Mouse (Mus musculus): ENCODE data around the gene Gstm5. TPM values are rescaled to one million over a fixed set of nuclear protein-coding genes. Genes with fewer than 3 reads are reported as not detected.
A peak's percentile ranks its signal among the peaks of the same experiment; 100 is the strongest.
"Not testable (repeated sequence)": the region's sequence is repeated elsewhere in the genome, so short reads cannot be mapped to it uniquely, and the experiment has no call there.

Gstm5 gene
- 10 to 100 TPM; 39.7 to 41.1 TPM for total RNA-seq (2021)
- long read RNA-seq, experiment 1, transcript Gstm5-201 (8 exons, 945 nt): major isoform, 20 of 26 reads
- long read RNA-seq, experiment 1, partial matches to known transcripts: 0 of 26 reads
- long read RNA-seq, experiment 1, other reads (novel, unspliced or antisense): 6 of 26 reads
- long read RNA-seq, experiment 2, transcript Gstm5-201 (8 exons, 945 nt): major isoform, 23 of 29 reads
- long read RNA-seq, experiment 2, partial matches to known transcripts: 0 of 29 reads
- long read RNA-seq, experiment 2, other reads (novel, unspliced or antisense): 5 of 29 reads

DNA sequence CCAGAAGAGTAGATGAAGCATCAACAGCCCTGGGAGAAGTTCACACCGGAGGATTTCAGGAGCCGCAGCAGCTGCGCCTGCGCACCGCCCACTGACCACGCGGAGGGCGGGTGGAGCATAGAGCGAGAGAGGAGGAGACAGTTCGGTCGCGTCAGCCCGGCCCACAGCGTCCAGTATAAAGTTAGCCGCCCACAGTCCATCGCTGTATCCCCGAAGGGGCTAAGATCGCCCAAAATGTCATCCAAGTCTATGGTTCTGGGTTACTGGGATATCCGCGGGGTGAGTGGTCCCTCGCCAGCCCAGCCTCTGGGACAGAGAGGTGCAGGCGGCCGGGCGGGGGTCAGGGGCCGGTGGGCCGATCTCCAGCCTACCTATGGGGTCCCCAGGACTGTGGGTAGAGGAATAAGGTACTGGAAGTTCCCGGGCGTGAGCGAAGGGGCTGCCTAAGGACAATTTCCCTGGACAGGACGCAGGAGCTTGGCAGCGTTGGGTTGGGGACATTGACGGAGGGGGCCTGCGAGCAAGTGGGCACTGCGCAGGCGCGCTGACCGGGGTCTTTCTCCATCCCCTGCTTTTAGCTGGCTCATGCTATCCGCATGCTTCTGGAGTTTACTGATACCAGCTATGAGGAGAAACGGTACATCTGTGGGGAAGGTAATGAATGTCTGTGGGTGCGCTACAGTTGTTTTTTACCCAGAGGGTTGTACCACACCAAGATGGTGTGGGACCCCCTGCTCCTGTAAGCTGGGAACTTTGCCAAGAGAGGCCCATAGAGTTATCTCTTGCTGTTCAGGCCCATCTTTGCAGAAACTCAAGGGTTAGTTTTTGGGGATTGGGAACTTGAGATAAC is at the start of gene Gstm5:
Gstm5 (plus strand) TSS at position 102 of the 850 bp plus-strand sequence.
- peak; percentile 45 to 68 for DNase-seq (ENCODE audit: low spot score in 2 of 2)

DNA sequence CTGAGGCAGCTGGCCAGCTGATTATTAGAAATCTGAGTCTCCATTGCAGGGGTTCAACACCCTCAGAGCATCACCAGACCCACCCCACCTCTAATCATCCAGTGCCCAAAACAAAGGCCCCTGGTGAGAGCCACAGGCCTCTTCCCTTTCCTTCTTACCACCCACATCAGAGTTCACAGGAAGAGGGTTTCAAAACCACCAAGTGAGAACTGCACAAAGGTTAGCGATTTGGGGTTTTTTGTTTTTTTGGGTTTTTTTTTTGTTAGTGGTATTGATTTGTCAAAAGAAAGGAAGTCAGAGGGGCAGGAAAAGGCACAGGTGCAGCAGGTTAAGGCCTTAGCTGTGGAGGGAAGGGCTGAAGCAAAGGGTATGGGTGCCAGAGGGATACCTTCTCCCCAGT is 49.4 kb upstream of the Gstm5 start:
- no peak for DNase-seq (ENCODE audit: low spot score in 2 of 2)

DNA sequence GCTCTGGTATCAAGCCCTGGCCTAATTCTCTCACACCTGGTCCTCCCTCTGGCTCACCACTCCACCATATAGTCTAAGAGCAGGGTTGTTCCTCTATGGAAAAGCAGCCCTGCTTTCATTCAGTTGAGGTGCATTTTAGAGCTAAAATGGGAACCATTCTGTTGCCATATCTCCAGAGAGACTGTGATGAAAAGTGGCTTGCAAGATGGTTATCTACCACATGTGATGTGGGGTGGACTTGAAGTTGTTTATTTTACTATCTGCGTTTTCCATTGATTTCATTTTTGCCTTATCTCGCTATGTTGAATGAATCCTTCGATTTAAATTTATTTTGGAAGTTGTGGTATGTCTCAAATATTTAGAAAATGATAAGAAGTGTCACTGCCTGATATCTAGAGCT is 48.8 kb upstream of the Gstm5 start:
- no peak for DNase-seq (ENCODE audit: low spot score in 2 of 2)

DNA sequence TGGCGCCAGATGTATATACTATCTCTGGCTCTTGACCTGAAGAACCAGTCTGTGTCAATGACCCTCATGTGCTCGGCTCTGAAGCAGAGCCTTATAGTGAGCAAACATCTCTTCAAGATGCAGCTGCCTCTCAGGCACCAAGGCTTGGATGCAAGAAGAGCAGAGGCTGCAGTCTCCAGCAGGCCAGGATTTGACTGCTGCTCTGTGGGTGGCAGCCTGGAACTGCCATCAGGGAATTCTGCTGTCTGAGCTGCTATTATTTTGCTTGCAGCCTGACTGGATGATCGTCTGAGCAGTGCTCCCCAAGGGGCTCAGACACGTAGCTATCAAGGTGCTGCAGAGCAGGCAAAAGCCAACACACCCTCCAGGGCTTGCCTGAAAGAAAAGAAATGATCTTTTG is 47.5 kb upstream of the Gstm5 start:
- no peak for DNase-seq (ENCODE audit: low spot score in 2 of 2)

DNA sequence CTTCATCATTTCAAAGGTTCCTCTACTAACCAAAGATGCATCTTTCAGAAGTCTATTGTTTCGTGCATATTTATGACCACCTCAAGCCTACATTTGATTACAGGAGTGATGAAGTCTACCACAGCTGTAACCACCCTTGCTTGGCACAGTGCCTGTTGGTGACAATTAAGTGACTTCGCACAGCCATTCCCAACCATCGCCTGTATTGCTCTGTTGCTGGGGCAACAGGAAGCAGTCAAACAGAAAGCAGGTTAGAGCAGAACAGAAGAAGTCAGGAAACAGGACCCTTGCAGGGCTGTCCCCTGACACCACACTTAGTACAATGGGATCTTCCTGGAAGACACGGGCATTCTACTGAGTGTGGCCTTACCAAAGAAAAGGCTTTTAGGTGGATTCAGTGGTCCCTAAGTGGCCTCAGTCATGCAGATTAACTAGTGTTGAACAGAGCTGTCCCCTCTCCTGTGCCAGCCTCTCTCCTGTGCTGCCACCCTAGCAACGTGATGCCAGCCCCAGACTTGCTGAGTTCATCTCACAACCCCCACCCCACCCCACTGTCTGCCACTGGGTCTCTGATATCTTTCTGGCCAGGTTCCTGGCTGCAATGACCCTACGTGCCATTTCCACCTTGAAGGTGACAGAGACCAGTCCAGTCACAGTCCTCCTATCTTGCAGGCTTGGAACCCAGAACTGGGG is 46.5 kb upstream of the Gstm5 start:
- no peak for DNase-seq (ENCODE audit: low spot score in 2 of 2)

DNA sequence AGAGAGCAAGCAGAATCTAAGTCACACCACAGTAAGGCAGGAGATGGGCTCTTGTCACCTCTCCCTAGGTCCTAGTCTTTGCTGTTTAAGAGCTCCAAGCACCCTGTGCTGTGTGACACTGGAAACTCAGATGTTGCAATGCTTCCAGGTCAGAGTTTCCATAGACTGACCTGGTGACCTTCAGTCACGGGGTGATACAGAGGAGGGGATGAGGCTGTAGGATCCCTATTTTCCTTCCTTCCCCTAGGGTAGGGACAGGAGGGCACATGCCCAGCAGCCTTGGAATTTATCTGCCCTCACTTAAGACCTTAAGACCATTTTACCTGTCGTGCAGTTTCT is 46.0 kb upstream of the Gstm5 start:
- DNase-seq (ENCODE audit: low spot score in 2 of 2): no peak

DNA sequence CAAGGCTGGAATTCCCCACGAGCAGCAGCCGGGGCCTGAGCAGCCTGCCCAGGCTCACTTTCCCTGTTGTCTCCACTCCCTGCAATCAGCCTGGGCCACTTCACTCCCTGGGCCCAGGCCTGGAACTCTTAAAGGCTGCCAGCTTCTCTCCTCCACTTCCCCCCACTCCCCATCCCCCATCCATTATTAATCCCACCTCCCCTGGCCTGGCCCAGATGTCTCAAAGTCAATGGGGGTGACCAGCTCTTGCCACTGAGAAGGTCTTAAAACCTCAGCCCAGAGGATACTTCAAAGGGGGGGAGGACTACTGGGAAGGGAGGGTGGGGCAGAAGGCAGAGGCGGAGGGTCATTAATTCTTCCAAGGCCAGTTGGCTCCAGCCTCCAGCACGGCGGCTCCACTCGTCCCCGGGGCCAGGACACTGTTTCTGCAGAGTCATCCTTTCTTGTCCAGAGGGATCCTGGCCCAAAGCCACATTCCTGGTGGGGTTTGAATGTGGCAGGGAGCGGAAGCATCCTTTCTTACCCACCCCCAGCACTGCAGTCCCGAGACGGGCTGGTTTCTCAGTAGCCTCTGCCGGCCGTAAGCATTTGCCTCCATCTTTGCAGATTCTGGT is 45.1 kb upstream of the Gstm5 start:
- DNase-seq (ENCODE audit: low spot score in 2 of 2): peak in 1 of 2 experiments; percentile 62

DNA sequence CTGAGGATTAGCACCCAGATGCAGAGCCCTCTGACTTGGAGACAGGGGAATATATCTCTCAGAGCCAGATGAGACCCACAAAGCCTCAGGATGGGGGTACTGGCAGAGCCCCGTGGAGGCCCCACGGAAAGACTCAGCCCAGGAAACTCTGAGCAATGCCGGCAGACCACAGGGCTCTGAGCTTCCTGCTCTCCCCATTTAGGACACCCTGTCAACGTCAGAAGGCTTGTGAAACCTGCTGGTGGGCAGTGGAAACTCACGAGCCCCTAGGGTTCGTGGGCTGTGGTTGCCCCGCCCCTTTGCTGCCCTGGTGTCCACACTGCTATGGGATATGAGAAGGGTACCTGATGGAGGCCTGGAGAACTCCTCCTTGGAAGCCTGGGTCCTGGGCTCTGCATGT is 42.8 kb upstream of the Gstm5 start:
- no peak for DNase-seq (ENCODE audit: low spot score in 2 of 2)

DNA sequence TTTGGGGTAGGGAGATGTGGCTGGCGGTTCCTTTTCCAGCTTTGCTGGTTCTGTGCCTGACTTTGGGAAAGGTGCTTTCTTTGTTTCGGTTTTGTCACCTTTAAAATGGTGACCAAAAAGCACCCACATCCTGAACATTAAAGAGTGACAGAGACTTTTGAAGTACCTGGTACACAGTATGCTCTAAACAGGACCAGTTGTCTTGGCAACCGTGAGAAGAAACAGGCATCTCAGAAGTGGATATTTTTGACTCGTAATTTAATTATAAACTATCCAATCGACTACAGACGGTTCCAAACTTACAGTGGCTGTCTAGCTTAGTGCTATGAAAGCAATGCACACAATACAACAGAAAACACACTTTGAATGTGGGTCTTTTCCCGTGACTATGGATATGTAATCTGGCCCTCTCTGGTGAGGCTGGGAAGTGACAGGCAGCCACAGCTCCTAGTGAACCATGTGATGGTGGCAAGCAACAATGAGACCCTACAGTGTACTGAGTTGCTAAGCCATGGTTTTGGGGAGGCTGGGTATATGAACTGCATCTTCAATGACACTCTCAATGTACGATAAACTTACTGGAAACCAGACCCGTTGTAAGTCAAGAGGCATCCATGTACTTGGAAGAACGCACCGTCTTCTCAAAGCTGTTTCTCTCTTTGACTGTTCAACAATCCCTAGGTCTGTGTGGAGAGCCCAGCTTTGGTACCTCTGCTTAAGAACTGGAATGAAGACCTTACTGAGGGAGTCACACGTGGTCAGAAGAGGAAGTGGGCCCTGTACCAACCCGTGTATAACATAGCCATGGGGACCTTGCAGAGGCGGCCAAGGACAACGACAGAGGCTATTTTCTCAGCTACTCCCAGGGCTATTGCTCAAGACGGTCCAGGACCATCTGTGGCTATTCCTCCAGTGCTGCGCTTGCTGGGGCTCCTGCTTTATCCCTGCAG is 42.1 kb upstream of the Gstm5 start:
- no peak for DNase-seq (ENCODE audit: low spot score in 2 of 2)

DNA sequence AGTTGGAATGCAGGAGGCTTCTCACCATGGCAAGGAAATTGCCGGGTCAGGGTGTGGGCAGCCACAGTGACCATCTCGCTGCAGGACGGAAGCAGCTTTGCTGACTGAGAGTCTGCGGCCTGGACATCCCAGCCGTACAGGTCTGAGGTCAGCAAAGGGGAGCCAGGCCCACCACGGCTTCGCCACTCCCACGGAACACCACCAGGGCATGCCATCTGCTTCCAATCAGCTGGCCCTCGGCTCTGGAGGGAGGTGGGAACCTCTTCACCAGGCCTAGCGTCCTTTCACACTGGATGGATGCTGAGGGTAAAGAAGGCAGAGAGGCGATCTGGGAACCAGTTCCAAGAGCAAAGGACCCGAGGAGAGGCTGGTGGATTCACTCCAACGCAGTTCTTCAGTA is 40.3 kb upstream of the Gstm5 start:
- no peak for DNase-seq (ENCODE audit: low spot score in 2 of 2)

DNA sequence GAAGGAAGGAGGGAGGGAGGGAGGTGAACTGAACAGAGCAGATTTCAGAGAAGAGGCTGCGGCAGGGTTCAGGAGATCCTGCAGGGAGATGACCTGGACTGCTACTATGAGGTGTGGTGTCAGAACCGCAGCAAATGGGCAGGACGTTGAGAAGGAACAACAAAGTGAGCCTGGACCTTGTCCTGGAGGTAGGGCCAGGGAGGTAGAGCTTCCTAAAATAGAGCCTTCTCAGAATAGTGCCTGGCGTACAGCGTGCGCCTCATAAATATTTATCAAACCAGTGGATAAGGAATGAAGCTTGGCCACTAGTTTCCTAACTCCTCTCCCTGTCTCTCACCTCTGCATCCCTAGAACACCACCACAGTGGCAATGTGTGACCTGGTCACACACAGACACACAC is 38.0 kb upstream of the Gstm5 start:
- DNase-seq (ENCODE audit: low spot score in 2 of 2): no peak

DNA sequence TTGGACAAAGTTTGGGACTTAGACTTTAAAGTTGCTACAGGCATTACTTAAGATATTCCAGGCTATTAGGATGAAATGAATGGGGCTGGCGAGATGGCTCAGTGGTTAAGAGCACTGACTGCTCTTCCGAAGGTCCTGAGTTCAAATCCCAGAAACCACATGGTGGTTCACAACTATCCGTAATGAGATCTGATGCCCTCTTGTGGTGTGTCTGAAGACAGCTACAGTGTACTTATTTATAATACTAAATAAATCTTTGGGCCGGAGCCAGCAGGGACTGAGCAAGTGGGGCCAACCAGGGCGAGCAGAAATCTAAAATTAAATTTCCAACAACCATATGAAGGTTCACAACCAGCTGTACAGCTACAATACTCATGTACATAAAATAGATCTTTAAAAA is 34.1 kb upstream of the Gstm5 start:
- not testable (repeated sequence) for DNase-seq (ENCODE audit: low spot score in 2 of 2)

DNA sequence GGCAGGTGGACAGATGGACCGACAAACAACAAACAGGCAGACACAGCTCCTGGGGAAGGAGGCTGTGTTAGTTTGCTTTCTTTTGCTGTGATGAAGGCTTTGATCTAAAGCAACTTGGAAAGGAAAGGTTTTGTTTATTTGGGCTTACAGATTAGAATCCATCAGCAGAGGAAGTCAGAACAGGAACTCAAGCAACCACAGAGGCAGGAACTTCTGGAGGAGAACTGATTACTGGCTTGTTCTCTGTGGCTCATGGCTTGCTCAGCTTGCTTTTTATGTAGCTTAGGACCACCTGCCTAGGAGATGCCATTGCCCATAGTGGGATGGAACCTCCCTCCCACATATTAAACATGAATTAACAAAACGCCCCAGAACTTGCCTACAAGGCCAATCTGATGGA is 33.1 kb upstream of the Gstm5 start:
- no peak for DNase-seq (ENCODE audit: low spot score in 2 of 2)

DNA sequence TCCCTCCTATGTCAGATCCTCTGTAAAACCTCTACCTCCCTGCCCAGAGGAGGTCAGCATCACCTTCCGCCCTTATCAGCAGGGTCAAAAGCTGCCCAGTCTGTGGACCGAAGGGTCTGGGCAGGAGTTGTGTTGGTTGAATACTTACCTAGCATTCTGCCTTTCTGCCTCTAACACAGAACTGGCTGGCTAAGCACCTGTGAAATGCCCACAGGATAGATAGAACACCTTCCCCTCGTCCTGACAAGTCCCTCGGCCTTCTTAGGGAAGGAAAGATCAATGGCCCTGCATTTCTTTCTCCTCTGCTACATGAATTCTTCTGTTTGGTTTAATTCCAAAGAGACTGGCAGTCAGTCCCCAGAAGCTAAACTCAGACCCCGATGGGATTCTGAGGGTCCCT is 32.1 kb upstream of the Gstm5 start:
- no peak for DNase-seq (ENCODE audit: low spot score in 2 of 2)

DNA sequence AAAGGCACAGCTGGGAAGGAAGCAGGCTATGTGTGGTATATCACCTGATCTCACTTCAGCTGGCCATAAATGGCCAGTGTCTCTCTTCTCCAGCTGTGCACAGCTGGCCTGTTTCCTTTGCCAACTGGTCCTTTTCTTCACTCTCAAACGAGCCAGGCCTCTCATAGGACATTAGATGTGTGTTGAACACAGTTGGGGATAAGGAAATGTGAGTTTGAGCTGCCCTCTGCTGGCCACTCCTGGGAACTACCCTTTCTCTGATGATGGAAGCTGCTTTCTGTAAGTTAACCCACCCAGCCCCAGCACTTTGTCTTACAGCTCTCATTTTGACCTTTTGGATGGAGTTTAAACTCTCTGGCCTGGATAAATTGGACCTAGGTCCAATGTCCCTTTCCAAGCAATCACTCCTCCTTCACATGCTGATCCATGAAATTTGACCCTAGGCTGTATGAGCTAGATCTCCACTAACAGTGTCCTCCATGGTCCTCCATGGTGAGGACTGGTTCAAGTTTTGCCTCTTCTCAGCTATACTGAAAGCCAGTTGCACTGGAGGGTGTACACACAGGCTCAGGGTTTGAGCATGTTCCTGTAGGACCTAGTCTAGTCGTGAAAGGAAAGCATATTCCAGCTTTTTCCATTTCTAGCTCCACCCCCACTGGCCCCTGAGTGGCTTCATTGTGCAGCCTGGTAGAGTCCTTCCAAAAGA is 31.6 kb upstream of the Gstm5 start:
- DNase-seq (ENCODE audit: low spot score in 2 of 2): peak; percentile 62 to 76

DNA sequence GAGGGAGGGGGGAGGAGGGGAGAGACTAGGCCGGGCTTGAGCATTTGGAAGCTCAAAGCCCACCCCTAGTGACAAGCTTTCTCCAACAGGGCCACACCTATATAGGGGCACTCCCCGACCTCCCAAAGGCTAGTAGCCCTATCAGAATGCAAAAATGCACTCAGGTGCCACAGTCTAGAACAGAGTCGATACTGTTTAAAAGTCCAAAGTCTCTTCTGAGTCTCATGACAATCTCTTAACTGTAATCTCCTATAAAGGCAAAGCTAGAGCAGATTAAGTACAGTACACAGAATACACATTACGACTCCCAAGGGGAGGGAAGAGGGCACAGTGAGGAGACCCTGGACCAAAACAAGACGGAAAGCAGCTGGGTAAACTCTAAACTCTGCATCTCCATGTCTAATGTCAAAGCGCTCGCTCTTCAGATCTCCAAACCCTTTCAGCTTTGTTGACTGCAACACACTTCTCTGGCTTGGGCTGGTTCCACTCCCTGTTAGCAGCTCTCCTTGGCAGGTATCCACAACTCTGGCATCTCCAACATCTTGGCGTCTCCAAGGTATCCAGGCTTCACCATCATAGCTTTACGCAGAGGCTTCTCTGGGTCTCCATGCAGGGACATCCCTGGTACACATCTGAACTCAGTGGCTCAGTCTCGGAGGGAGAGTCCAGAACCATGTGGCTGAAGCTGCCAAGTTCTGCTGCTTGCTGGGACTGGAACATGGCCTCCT is 30.1 kb upstream of the Gstm5 start:
- DNase-seq (ENCODE audit: low spot score in 2 of 2): no peak

DNA sequence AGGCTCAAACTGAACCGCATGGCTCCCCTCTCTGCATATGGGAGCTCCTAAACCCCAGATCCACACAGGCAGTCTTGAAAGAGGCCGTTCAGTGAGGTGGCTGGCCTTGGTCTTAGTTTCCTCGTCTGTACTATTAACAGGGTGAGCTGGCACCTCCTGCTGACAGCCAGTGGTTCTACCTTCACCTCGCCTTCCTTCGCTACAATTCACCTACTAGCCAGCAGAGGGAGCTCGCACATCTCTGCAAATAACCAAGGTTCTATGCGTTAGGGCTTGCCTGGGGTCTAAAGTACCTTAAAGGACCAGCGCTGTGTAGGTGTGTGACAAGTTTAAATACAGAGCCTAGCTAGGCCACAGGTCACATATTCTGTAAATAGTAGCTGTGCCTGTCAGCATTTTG is 28.5 kb upstream of the Gstm5 start:
- peak; percentile 48 to 65 for DNase-seq (ENCODE audit: low spot score in 2 of 2)

DNA sequence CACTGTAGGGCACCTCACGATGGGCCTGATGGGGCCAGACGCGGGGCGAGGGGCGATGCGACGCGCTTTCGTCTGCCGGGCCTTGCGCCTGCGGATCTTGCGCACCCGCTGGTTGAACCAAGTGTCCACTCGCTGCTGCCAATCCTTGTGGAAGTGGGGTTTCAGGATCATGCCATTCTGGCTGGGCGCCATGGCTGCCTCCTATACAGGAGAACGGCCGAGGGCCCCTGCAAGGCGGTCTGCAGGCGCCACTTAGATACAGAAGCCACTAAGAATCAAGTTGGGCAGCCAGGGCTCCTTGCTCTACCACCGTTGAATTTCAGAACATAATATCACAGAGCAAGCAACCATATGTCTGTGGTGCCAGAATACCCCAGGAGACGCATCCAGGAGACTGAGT is 27.2 kb upstream of the Gstm5 start:
- DNase-seq (ENCODE audit: low spot score in 2 of 2): no peak

DNA sequence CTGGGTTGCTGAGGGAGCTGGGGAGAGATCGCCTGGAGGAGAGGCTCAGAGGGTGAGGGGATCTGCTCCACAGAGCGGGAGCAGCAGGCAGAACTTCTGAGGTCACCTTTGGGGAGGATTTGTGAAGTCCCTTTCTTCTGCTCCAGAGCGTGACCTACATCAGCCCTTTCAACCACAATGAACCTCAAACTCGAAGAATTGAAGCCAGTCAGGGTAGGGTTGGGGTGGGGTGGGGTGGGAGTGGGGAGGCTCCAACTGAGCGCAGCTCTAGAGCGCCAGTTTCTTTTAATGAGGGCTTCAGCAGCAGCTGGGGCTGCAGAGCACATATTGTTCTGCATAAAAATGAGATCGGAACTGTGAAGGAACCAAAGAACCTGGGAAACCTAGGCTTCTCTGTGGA is 26.5 kb upstream of the Gstm5 start:
- DNase-seq (ENCODE audit: low spot score in 2 of 2): no peak
